Mouse (Mus musculus) thymus, postnatal 14 days (tissue): Measurements from ENCODE around the gene Rpl5.

Experiments
- DNase-seq: peaks from one replicate; pipeline ENCODE4 v3.0.0; 2021

Gene Rpl5

DNA sequence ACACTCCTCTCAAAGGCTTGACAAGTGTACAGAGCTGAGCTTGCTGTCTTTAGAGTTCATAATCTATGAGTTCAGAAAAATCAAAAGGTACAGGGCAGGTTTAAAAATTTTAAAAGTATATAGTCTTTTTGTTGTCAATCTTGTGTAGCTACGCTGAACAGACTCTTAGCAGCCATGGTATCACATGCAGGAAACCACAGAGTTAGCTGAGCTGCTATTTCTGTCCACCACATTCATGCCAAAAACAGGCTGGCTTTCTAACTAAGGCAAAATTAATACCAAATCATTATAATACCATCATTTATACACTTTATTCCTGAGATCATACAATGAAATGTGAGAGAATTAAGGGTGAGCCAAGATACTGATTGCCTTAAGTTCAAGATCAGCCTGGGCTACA is 46.2 kb downstream of the Rpl5 start:
- no peak for DNase-seq

DNA sequence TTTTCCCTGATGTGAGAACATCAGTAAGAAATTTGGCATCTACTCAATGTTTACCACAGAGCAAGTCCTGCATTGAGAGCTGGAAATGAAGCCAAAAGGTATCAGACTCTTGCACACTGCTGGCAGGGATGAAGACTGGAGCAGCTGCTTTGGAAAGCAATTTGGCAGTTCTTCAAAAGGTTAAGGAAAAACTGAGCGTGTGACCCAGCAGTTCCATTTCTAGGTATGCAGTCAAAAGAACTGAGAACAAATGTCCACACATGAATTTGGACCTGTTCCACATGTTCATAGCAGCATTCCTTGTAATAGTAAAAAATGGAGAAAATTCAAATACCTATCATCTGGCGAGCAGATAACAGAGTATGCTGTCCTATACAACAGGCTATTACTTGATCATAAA is 47.2 kb downstream of the Rpl5 start:
- DNase-seq: no peak

DNA sequence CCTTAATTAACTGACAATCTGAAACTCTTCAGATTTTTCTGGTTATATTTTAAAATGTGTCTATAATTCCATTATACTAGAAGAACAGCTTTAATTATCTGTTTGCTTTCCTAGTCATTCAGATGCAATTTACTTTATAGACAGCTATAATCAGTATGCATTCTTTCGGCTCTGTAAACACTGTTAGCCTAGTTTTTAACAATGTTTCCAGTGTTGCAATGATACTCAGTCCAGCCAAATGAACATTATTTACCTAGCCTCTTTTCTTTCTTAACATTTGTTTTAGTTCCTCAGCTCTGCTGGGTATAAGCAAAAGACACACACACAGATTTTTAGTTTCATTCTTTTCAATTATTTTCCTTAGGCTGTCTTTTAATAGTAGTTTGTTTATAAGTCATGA is 48.6 kb downstream of the Rpl5 start:
- no peak for DNase-seq

DNA sequence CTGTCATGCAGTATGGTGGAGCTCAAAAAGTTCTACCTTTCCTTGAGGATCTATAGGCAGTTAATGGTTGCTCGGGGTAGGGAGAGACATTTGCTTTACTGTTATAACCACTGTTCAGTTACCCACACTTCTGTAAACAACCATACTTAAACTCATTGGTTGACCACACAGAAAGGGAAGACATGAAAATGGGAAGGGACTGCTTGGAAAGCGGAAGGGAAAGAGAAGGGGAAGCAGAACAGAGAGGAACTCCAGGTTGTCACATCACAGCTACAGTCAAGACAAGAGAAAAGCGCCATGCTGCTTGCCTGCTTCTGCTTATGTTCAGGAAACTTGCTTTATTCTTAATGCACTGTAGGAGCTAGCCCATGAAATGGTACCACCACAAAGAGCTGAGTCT is 49.3 kb downstream of the Rpl5 start:
- DNase-seq: no peak

DNA sequence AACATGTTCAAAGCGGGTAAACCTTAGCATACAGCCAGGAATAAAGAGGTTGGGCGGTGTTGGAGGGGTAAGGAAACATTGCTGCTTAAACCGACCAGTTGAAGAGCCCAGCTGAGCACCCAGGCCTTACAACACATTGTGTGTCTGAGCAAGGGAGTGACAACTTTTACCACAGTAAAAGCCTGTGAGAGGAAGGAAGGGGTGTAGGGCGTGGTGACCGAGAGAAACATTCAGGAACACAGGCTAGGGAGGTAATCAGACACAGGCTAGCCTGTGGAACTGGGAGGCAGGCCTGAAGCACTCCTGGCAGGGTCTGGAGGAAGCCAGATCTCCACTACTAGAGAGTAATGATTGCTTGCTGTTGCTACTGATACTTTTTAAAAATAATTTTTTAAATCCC is 50.3 kb downstream of the Rpl5 start:
- peak; percentile 47 for DNase-seq
